Mouse (Mus musculus) myocyte (in vitro differentiated cells): ENCODE measurements around the gene Eif3m.

ENCODE experiments used
- E2F4 ChIP-seq: IDR thresholded peaks from one replicate; pipeline ENCODE4 v1.6.1; 2011; ENCODE audit warnings: mild to moderate bottlenecking, control low read depth, moderate library complexity; ENCODE audit not compliant: insufficient read depth
- MAX ChIP-seq: IDR thresholded peaks from one replicate; pipeline ENCODE4 v1.6.1; 2011; ENCODE audit warnings: low read depth, mild to moderate bottlenecking, control low read depth
- MYOG ChIP-seq, 3 experiments: IDR thresholded peaks; one replicate each; pipeline ENCODE4 v1.6.1; 2011; ENCODE audit warnings: control low read depth in 2 of 3, low read depth in 2 of 3, mild to moderate bottlenecking in 2 of 3; ENCODE audit not compliant: insufficient read length in 2 of 3, control insufficient read depth in 1 of 3, insufficient read depth in 1 of 3
- POLR2A ChIP-seq: IDR thresholded peaks from one replicate; pipeline ENCODE4 v1.6.1; 2011; ENCODE audit warnings: low read depth, mild to moderate bottlenecking, control low read depth, moderate library complexity; ENCODE audit not compliant: insufficient read length
- POLR2AphosphoS2 ChIP-seq: IDR thresholded peaks from one replicate; pipeline ENCODE4 v1.6.1; 2011; ENCODE audit warnings: low read depth, control low read depth; ENCODE audit not compliant: insufficient read length
- REST ChIP-seq: IDR thresholded peaks from one replicate; pipeline ENCODE4 v1.6.1; 2011; ENCODE audit warnings: mild to moderate bottlenecking, control low read depth, moderate library complexity; ENCODE audit not compliant: insufficient read depth, insufficient read length
- TCF12 ChIP-seq: IDR thresholded peaks from one replicate; pipeline ENCODE4 v1.6.1; 2011; ENCODE audit warnings: mild to moderate bottlenecking, control low read depth; ENCODE audit not compliant: poor library complexity, insufficient read depth, severe bottlenecking
- USF1 ChIP-seq: IDR thresholded peaks from one replicate; pipeline ENCODE4 v1.6.1; 2011; ENCODE audit warnings: low read depth, mild to moderate bottlenecking, control low read depth, moderate library complexity

DNA sequence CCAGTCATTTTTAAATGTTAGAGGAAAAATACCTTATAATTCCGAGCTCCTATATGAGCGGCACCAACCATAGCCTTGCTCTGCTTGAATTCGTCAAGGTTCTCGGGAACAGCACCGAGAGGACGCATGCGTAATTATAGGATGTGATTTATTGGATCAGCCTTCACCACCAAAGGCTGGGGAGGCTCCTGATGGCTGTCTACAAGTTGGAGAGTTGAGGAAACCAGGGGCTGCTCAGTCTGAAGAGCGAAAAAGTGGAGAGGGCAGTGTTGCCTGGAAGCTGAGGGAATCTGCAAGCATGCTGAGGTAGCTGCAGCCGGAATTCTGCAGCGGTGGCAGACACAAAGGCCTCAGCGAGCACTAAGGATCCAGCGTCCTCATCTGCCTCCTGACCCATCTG is 4.4 kb upstream of the Eif3m start:
- TF ChIP-seq POLR2AphosphoS2: no peak
- no peak for TF ChIP-seq MAX
- TF ChIP-seq POLR2A: no peak
- no peak for TF ChIP-seq MYOG (IDR thresholded peaks at IDR 0.05; ENCODE audit: control insufficient read depth in 1 of 3, insufficient read depth in 1 of 3, insufficient read length in 2 of 3, low read depth in 2 of 3)
- TF ChIP-seq E2F4: no peak
- TF ChIP-seq USF1: no peak
- no peak for TF ChIP-seq REST
- TF ChIP-seq TCF12: no peak
